Mouse (Mus musculus) thymus, adult 2 months (tissue): ENCODE measurements around the gene Spsb2. TPM values are rescaled to one million over a fixed set of nuclear protein-coding genes. Genes with fewer than 3 reads are reported as not detected.

Source experiments
- DNase-seq: peaks from one replicate; pipeline ENCODE4 v3.0.0; 2021
- H3K27ac ChIP-seq: fragments of 200-500 bp; 2 replicates; pipeline ENCODE4 v1.5.1; 2012; ENCODE audit warnings: low read length, control low read depth; ENCODE audit not compliant: control insufficient read depth, insufficient read depth
- H3K27me3 ChIP-seq: fragments of 200-500 bp; 2 replicates; pipeline ENCODE4 v1.6.1; 2012; ENCODE audit warnings: mild to moderate bottlenecking, low read length, moderate library complexity, mixed read lengths; ENCODE audit not compliant: control insufficient read depth, insufficient read depth
- H3K36me3 ChIP-seq: fragments of 200-500 bp; 2 replicates; pipeline ENCODE4 v1.6.1; 2012; ENCODE audit warnings: mild to moderate bottlenecking, low read length, moderate library complexity; ENCODE audit not compliant: control insufficient read depth, insufficient read depth
- H3K4me1 ChIP-seq: fragments of 200-500 bp; replicated peaks from 2 replicates; pipeline ENCODE4 v1.6.1; 2012; ENCODE audit warnings: low read length; ENCODE audit not compliant: control insufficient read depth, insufficient read depth
- H3K4me3 ChIP-seq: fragments of 200-500 bp; 2 replicates; pipeline ENCODE4 v1.5.1; 2012; ENCODE audit warnings: mild to moderate bottlenecking, low read length, control low read depth, moderate library complexity; ENCODE audit not compliant: control insufficient read depth, insufficient read depth
- CTCF ChIP-seq: fragments of 200-500 bp; IDR thresholded peaks from 2 replicates; pipeline ENCODE4 v1.5.1; 2012; ENCODE audit warnings: mild to moderate bottlenecking, control low read depth, low read length, moderate library complexity, borderline replicate concordance; ENCODE audit not compliant: control insufficient read depth, poor library complexity, insufficient read depth; ENCODE audit errors: extremely low read depth
- POLR2A ChIP-seq: fragments of 200-500 bp; IDR thresholded peaks from 2 replicates; pipeline ENCODE4 v1.6.1; 2012; ENCODE audit warnings: mild to moderate bottlenecking, low read length, control low read depth, moderate library complexity; ENCODE audit not compliant: control insufficient read depth, poor library complexity, insufficient read depth; ENCODE audit errors: extremely low read depth
- WGBS: fragments of 180-500 bp; shearing (Covaris S2); methylation state at CpG from one replicate; pipeline ENCODE4 v1.1.7; 2018; 5-methylcytosine and 5-hydroxymethylcytosine counted together
- polyA plus RNA-seq: library from polyadenylated mRNA; depleted of rRNA; stranded (reverse); fragments of >200 nt; gene quantifications from 2 replicates; pipeline ENCODE4 v1.2.3, GENCODE M21; 2012; rRNA removed

The Spsb2 gene
- 7.1 and 8.1 TPM in 2 replicates for polyA plus RNA-seq

DNA sequence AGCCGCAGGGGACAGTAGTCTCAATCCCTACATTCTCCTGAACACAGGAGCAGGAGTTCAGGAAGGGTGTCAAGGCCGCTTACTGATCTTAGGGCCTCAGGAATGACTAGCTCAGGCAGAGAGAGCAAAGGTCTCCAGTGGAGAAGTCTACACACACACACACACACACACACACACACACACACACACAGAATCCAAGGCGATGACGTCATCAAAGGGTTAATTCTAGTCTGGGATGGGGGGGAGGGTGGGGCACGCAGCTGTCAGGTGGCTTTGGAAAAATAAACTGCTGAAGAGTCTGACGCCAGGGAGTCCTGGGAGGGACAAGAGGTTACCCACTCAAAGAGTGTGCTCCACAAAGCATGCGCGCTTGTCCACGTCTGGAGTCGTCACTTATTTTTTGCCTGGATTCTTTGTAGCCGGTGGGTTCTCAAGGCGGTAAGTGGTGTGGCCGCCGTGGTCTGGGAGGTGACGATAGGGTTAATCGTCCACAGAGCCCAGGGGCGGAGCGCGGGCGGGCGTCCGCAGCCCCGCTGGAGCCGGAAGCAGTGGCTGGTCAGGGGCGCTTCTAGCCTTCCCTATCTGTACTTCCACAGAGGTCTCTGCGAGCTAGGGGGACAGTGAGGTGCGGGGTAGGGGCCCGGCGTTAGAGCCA lies at the start of gene Spsb2:
Gene Spsb2 (plus strand): TSS at position 304 of the 655 bp plus-strand sequence.
- H3K4me1 ChIP-seq: peaks cover 27% of the 10 kb centered on the region
- TF ChIP-seq CTCF: no peak
- no peak for TF ChIP-seq POLR2A
- DNase-seq: peak; percentile 30
- H3K36me3 ChIP-seq: no peaks in the 10 kb centered on the region
- no peak within 1 kb of the TSS for H3K27ac ChIP-seq
- no peaks in the 10 kb centered on the region for H3K27me3 ChIP-seq
- 6% methylated on average over 29 of the region's 29 CpGs for WGBS
- H3K4me3 ChIP-seq: peak within 1 kb of the TSS; percentile 55

- DNase-seq: no peak
- TF ChIP-seq POLR2A (no peak), CTCF (no peak)
- Histone ChIP-seq H3K4me1 (peaks cover 7% of the 10 kb centered on the region; the same call in 1 of the 2 replicates), H3K4me3 (no peak overlapping the region), H3K27me3 (no peaks in the 10 kb centered on the region), H3K27ac (no peak overlapping the region), H3K36me3 (no peaks in the 10 kb centered on the region)
- 49% methylated on average over 2 of the region's 2 CpGs for WGBS
Observed at GRCm38 (mm10) chr6:124758849-124759232, 49.6 kb upstream of the Spsb2 start.

DNA sequence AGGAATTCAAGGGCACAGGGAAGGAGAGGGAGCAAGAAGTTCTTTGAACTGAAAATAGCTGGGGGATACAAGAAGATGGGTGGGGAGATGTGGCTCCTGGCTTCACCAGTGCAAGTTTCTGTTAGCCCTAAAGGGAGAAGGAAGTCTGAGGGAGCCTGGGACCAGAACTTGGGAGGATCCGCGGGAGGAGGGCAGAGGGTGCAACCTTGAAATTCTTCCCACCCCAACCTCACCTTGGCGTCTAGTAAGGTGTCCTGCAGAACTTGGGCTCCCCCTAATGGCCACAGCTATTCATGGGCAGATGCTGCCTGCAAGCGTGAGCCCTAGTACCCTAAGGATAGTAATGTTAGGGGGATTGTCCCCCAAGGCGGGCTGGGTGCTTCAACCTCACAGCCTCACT lies 49.2 kb upstream of the Spsb2 start:
- WGBS: under 1% methylated on average over 5 of the region's 5 CpGs
- Histone ChIP-seq H3K4me3 (no peak overlapping the region), H3K4me1 (peaks cover 7% of the 10 kb centered on the region; the same call in 1 of the 2 replicates), H3K27ac (no peak overlapping the region), H3K27me3 (no peaks in the 10 kb centered on the region), H3K36me3 (no peaks in the 10 kb centered on the region)
- peak; percentile 83 for TF ChIP-seq CTCF
- TF ChIP-seq POLR2A: no peak
- peak; percentile 88 for DNase-seq

- no peak overlapping the region for H3K4me3 ChIP-seq
- no peak overlapping the region for H3K27ac ChIP-seq
- 97% methylated on average over 7 of the region's 7 CpGs for WGBS
- H3K4me1 ChIP-seq: peaks cover 20% of the 10 kb centered on the region
- no peaks in the 10 kb centered on the region for H3K36me3 ChIP-seq
- no peak for TF ChIP-seq POLR2A
- no peak for TF ChIP-seq CTCF
- no peaks in the 10 kb centered on the region for H3K27me3 ChIP-seq
- DNase-seq: no peak
Observed at GRCm38 (mm10) chr6:124765951-124766350, 42.5 kb upstream of the Spsb2 start.

GRCm38 (mm10) chr6:124767536-124767919 lies 40.9 kb upstream of the Spsb2 start:
- no peak overlapping the region for H3K27ac ChIP-seq
- H3K4me1 ChIP-seq: peaks cover 20% of the 10 kb centered on the region
- H3K27me3 ChIP-seq: no peaks in the 10 kb centered on the region
- H3K4me3 ChIP-seq: no peak overlapping the region
- TF ChIP-seq POLR2A: no peak
- DNase-seq: no peak
- H3K36me3 ChIP-seq: no peaks in the 10 kb centered on the region
- 93% methylated on average over 4 of the region's 4 CpGs for WGBS

GRCm38 (mm10) chr6:124767920-124768703 lies 40.3 kb upstream of the Spsb2 start:
- TF ChIP-seq POLR2A (no peak), CTCF (no peak)
- Histone ChIP-seq H3K27ac (no peak overlapping the region), H3K36me3 (no peaks in the 10 kb centered on the region), H3K4me3 (peak overlapping the region; percentile 45; the same call in 1 of the 2 replicates), H3K4me1 (peaks cover 20% of the 10 kb centered on the region), H3K27me3 (no peaks in the 10 kb centered on the region)
- no peak for DNase-seq
- WGBS: 75% methylated on average over 19 of the region's 19 CpGs
